8 mouse cellular contexts compared by ENCODE assay signal in genomic region chr3:104597135-104597764, GRCm38 (mm10). TPM values are rescaled to one million over a fixed set of nuclear protein-coding genes. Genes with fewer than 3 reads are reported as not detected.
DNase-seq lines count a peak whose midpoint lies in the region; ATAC-seq and TF ChIP-seq lines count a peak whose summit lies in the region.

No protein-coding gene starts in this region.

- no peak overlapping the region for H3K4me3 ChIP-seq in midbrain, embryonic 11.5 days (ENCODE audit: low read depth, low read length)
- H3K4me3 ChIP-seq in midbrain, embryonic 10.5 days, result no peak overlapping the region
- H3K4me3 ChIP-seq in forebrain, embryonic 14.5 days (ENCODE audit: low read depth, low read length), result no peak overlapping the region
- no peak overlapping the region for H3K4me3 ChIP-seq in heart, embryonic 14.5 days (ENCODE audit: control insufficient read depth in 1 of 2, insufficient read depth in 1 of 2, low read depth in 1 of 2, low read length in 2 of 2)
- peak overlapping the region; percentile 28 for H3K4me3 ChIP-seq in layer of hippocampus, adult 2 months
- H3K4me3 ChIP-seq in stomach, embryonic 16.5 days (replicated peaks; ENCODE audit: low read length), result no peak overlapping the region

- no peaks in the 10 kb centered on the region for H3K27me3 ChIP-seq in midbrain, embryonic 11.5 days (ENCODE audit: control insufficient read depth, insufficient read depth, low read length)
- H3K27me3 ChIP-seq in midbrain, embryonic 10.5 days (ENCODE audit: low read depth, poor library complexity, severe bottlenecking), result no peaks in the 10 kb centered on the region
- H3K27me3 ChIP-seq in forebrain, embryonic 14.5 days (replicated peaks; ENCODE audit: control insufficient read depth, insufficient read depth, low read length), result no peaks in the 10 kb centered on the region
- H3K27me3 ChIP-seq in heart, embryonic 14.5 days (ENCODE audit: control insufficient read depth, insufficient read depth, low read length), result no peaks in the 10 kb centered on the region
- no peaks in the 10 kb centered on the region for H3K27me3 ChIP-seq in stomach, embryonic 16.5 days (ENCODE audit: control insufficient read depth, insufficient read depth, low read length)

- H3K27ac ChIP-seq in midbrain, embryonic 11.5 days (ENCODE audit: low read depth, low read length), result no peak overlapping the region
- H3K27ac ChIP-seq in midbrain, embryonic 10.5 days (replicated peaks), result no peak overlapping the region
- H3K27ac ChIP-seq in forebrain, embryonic 14.5 days (ENCODE audit: low read depth, low read length), result no peak overlapping the region
- peak overlapping the region; percentile 78 to 96 for H3K27ac ChIP-seq in heart, embryonic 14.5 days (replicated peaks in 1 of 2; ENCODE audit: control insufficient read depth in 1 of 2, insufficient read depth in 1 of 2, low read depth in 2 of 2, low read length in 2 of 2)
- peak overlapping the region; percentile 93 for H3K27ac ChIP-seq in layer of hippocampus, adult 2 months
- H3K27ac ChIP-seq in stomach, embryonic 16.5 days (ENCODE audit: low read length), result peak overlapping the region; percentile 21; the same call in 1 of the 2 replicates

- H3K4me1 ChIP-seq in midbrain, embryonic 11.5 days (ENCODE audit: control insufficient read depth, insufficient read depth, low read length), result no peaks in the 10 kb centered on the region
- H3K4me1 ChIP-seq in midbrain, embryonic 10.5 days, result no peaks in the 10 kb centered on the region
- no peaks in the 10 kb centered on the region for H3K4me1 ChIP-seq in forebrain, embryonic 14.5 days (ENCODE audit: control insufficient read depth, insufficient read depth, low read length)
- peaks cover 31 to 44% of the 10 kb centered on the region in 2 experiments for H3K4me1 ChIP-seq in heart, embryonic 14.5 days (ENCODE audit: control insufficient read depth in 2 of 2, insufficient read depth in 2 of 2, low read length in 2 of 2)
- H3K4me1 ChIP-seq in stomach, embryonic 16.5 days (ENCODE audit: control insufficient read depth, insufficient read depth, low read length), result peaks cover 11% of the 10 kb centered on the region

- no peaks in the 10 kb centered on the region for H3K9me3 ChIP-seq in midbrain, embryonic 11.5 days (ENCODE audit: control insufficient read depth, low read length)
- H3K9me3 ChIP-seq in midbrain, embryonic 10.5 days (replicated peaks), result no peaks in the 10 kb centered on the region
- H3K9me3 ChIP-seq in forebrain, embryonic 14.5 days (replicated peaks; ENCODE audit: control insufficient read depth, low read length), result no peaks in the 10 kb centered on the region
- no peaks in the 10 kb centered on the region for H3K9me3 ChIP-seq in heart, embryonic 14.5 days (ENCODE audit: control insufficient read depth, low read length)
- no peaks in the 10 kb centered on the region for H3K9me3 ChIP-seq in stomach, embryonic 16.5 days (replicated peaks; ENCODE audit: control insufficient read depth, low read length)

- ATAC-seq in midbrain, embryonic 11.5 days (ENCODE audit: low FRiP score), result no peak
- peak; percentile 94; the same call in 1 of the 2 replicates for ATAC-seq in forebrain, embryonic 14.5 days
- peak; percentile 73 for ATAC-seq in heart, embryonic 14.5 days (ENCODE audit: insufficient number of reproducible peaks, insufficient read depth, low FRiP score, low read depth)
- ATAC-seq in stomach, embryonic 16.5 days (ENCODE audit: insufficient read depth, low FRiP score), result peak; percentile 68; the same call in 1 of the 2 replicates
- no peak for ATAC-seq in granulocyte monocyte progenitor cell, adult 5-6 weeks (replicated peaks; ENCODE audit: poor library complexity, severe bottlenecking)

- WGBS in midbrain, embryonic 11.5 days, result 76% methylated on average over 10 of the region's 10 CpGs
- WGBS in midbrain, embryonic 10.5 days, result 77% methylated on average over 10 of the region's 10 CpGs
- 53% methylated on average over 10 of the region's 10 CpGs for WGBS in forebrain, embryonic 14.5 days
- WGBS in heart, embryonic 14.5 days, result 30% methylated on average over 10 of the region's 10 CpGs
- 55% methylated on average over 10 of the region's 10 CpGs for WGBS in stomach, embryonic 16.5 days

- H3K4me2 ChIP-seq in midbrain, embryonic 11.5 days, result no peak overlapping the region
- no peak overlapping the region for H3K4me2 ChIP-seq in forebrain, embryonic 14.5 days (ENCODE audit: low read length)
- peak overlapping the region; percentile 35 for H3K4me2 ChIP-seq in heart, embryonic 14.5 days (ENCODE audit: low read length)
- H3K4me2 ChIP-seq in stomach, embryonic 16.5 days (ENCODE audit: low read depth, low read length), result no peak overlapping the region

- DNase-seq in midbrain, embryonic 11.5 days (ENCODE audit: low spot score, missing footprints), result peak; percentile 57
- no peak for DNase-seq in midbrain, embryonic 10.5 days (ENCODE audit: low spot score)
- DNase-seq in forebrain, embryonic 14.5 days (ENCODE audit: low spot score), result peak; percentile 93
- DNase-seq in layer of hippocampus, adult 2 months (ENCODE audit: low spot score in 2 of 2), result peak; percentile 87 to 97
- DNase-seq in lung, postnatal 10 days, result peak; percentile 82

- TF ChIP-seq CTCF in layer of hippocampus, adult 2 months (conservative IDR thresholded peaks at IDR 0.05), result no peak

- no peak overlapping the region for H3K9ac ChIP-seq in midbrain, embryonic 11.5 days (ENCODE audit: low read length)
- no peak overlapping the region for H3K9ac ChIP-seq in forebrain, embryonic 14.5 days (ENCODE audit: low read length)
- peak overlapping the region; percentile 35 for H3K9ac ChIP-seq in heart, embryonic 14.5 days (ENCODE audit: low read length)
- H3K9ac ChIP-seq in stomach, embryonic 16.5 days (ENCODE audit: low read length), result no peak overlapping the region

- H3K36me3 ChIP-seq in midbrain, embryonic 11.5 days (ENCODE audit: control insufficient read depth, insufficient read depth, low read length), result no peaks in the 10 kb centered on the region
- H3K36me3 ChIP-seq in midbrain, embryonic 10.5 days, result no peaks in the 10 kb centered on the region
- no peaks in the 10 kb centered on the region for H3K36me3 ChIP-seq in forebrain, embryonic 14.5 days (ENCODE audit: control insufficient read depth, insufficient read depth, low read length)
- H3K36me3 ChIP-seq in heart, embryonic 14.5 days (ENCODE audit: control insufficient read depth, insufficient read depth, low read length), result no peaks in the 10 kb centered on the region
- no peaks in the 10 kb centered on the region for H3K36me3 ChIP-seq in stomach, embryonic 16.5 days (ENCODE audit: control insufficient read depth, insufficient read depth, low read length)

RNA-seq across cellular contexts. Expression of gene Slc16a1, which starts 41.2 kb away (rescaled TPM):
- 31.9 and 36.3 TPM in 2 replicates for polyA plus RNA-seq in midbrain, embryonic 11.5 days (2014; fragmentation: Nextera tagmentation; extraction: Ambion mirVana)
- polyA plus RNA-seq in midbrain, embryonic 10.5 days (2016; fragmentation: Nextera tagmentation; extraction: Ambion mirVana), result 32.8 and 44.3 TPM in 2 replicates
- 18.1 and 21.2 TPM in 2 replicates for polyA plus RNA-seq in forebrain, embryonic 14.5 days (2014; fragmentation: Nextera tagmentation; extraction: Ambion mirVana)
- 82.5 and 89.5 TPM in 2 replicates for polyA plus RNA-seq in heart, embryonic 14.5 days (2014; fragmentation: Nextera tagmentation; extraction: Ambion mirVana)
- 10 to 100 TPM; 20.8 to 22.0 TPM for total RNA-seq in layer of hippocampus, adult 2 months (2021)
- 36.6 and 36.8 TPM in 2 replicates for polyA plus RNA-seq in stomach, embryonic 16.5 days (2015; fragmentation: Nextera tagmentation; extraction: Ambion mirVana)
- total RNA-seq in granulocyte monocyte progenitor cell, adult 5-6 weeks (2014; fragmentation: Nextera tagmentation), result 36.4 and 42.5 TPM in 2 replicates
- total RNA-seq in granulocyte monocyte progenitor cell, adult 5-6 weeks (2017), result 85.3 and 88.6 TPM in 2 replicates

Comparison
In these comparisons a context has a peak if more than half of its experiments do, and no peak if none do; other contexts are left out.
1. ATAC-seq: peak in forebrain, embryonic 14.5 days (single experiment), heart, embryonic 14.5 days (single experiment) and stomach, embryonic 16.5 days (single experiment); none in midbrain, embryonic 11.5 days (single experiment) and granulocyte monocyte progenitor cell, adult 5-6 weeks (single experiment).
2. H3K27ac ChIP-seq: peak in heart, embryonic 14.5 days (2 of 2), layer of hippocampus, adult 2 months (single experiment) and stomach, embryonic 16.5 days (single experiment); none in midbrain, embryonic 11.5 days (single experiment), midbrain, embryonic 10.5 days (single experiment) and forebrain, embryonic 14.5 days (single experiment).